Mouse (Mus musculus) C2C12 (cell line): ENCODE data around the gene R3hdm4. TPM values are rescaled to one million over a fixed set of nuclear protein-coding genes. Genes with fewer than 3 reads are reported as not detected.

Source experiments
- H3K27me3 ChIP-seq: one replicate; pipeline ENCODE4 v1.6.1; 2011; ENCODE audit not compliant: control insufficient read depth, insufficient read depth, insufficient read length
- H3K36me3 ChIP-seq: one replicate; pipeline ENCODE4 v1.6.1; 2011; ENCODE audit not compliant: control insufficient read depth, insufficient read depth
- H3K4me3 ChIP-seq: one replicate; pipeline ENCODE4 v1.5.1; 2011; ENCODE audit warnings: mild to moderate bottlenecking, control low read depth; ENCODE audit not compliant: poor library complexity, insufficient read depth, severe bottlenecking
- H3K79me2 ChIP-seq: one replicate; pipeline ENCODE4 v1.6.1; 2011; ENCODE audit not compliant: control insufficient read depth, insufficient read depth
- H3K79me3 ChIP-seq: one replicate; pipeline ENCODE4 v1.6.1; 2011; ENCODE audit warnings: low read depth, control low read depth
- H3ac ChIP-seq: one replicate; pipeline ENCODE3; 2011; ENCODE audit warnings: low read depth; ENCODE audit not compliant: control insufficient read depth, insufficient read length
- CEBPB ChIP-seq: IDR thresholded peaks from one replicate; pipeline ENCODE4 v1.6.1; 2011; ENCODE audit warnings: low read depth, mild to moderate bottlenecking, control low read depth, moderate library complexity
- CTCF ChIP-seq: IDR thresholded peaks from one replicate; pipeline ENCODE4 v1.5.1; 2011; ENCODE audit not compliant: control insufficient read depth, insufficient read depth, insufficient read length
- FOSL1 ChIP-seq: IDR thresholded peaks from one replicate; pipeline ENCODE4 v1.8.0; 2011; ENCODE audit warnings: mild to moderate bottlenecking, low read length; ENCODE audit not compliant: poor library complexity, insufficient read depth, severe bottlenecking
- MAX ChIP-seq: IDR thresholded peaks from one replicate; pipeline ENCODE4 v1.6.1; 2011; ENCODE audit warnings: mild to moderate bottlenecking, control low read depth
- MYOD1 ChIP-seq: IDR thresholded peaks from one replicate; pipeline ENCODE4 v1.6.1; 2011; ENCODE audit warnings: low read depth; ENCODE audit not compliant: control insufficient read depth, insufficient read length
- MYOG ChIP-seq: IDR thresholded peaks from one replicate; pipeline ENCODE4 v1.6.1; 2011; ENCODE audit not compliant: control insufficient read depth, insufficient read length; ENCODE audit errors: extremely low read depth
- USF1 ChIP-seq: IDR thresholded peaks from one replicate; pipeline ENCODE4 v1.6.1; 2011; ENCODE audit warnings: low read depth, mild to moderate bottlenecking, control low read depth, moderate library complexity
- polyA plus RNA-seq: library from polyadenylated mRNA; unstranded; fragments of >200 nt; fragmentation: generic; extraction: Trizol; gene quantifications from one replicate; pipeline ENCODE4 v1.2.1, GENCODE M21; 2012; ENCODE audit warnings: missing spikeins

R3hdm4 gene
- polyA plus RNA-seq, 1 experiment: 46.7 TPM

GRCm38 (mm10) chr10:79947502-79947901 lies 26.5 kb upstream of the R3hdm4 start:
- Histone ChIP-seq H3K79me2 (no peaks in the 10 kb centered on the region), H3K36me3 (no peaks in the 10 kb centered on the region), H3ac (no peak overlapping the region), H3K27me3 (no peaks in the 10 kb centered on the region), H3K4me3 (no peak overlapping the region), H3K79me3 (no peaks in the 10 kb centered on the region)
- no peak for TF ChIP-seq USF1
- no peak for TF ChIP-seq CEBPB
- no peak for TF ChIP-seq MYOG
- TF ChIP-seq MYOD1: no peak
- no peak for TF ChIP-seq FOSL1
- no peak for TF ChIP-seq CTCF
- no peak for TF ChIP-seq MAX

DNA sequence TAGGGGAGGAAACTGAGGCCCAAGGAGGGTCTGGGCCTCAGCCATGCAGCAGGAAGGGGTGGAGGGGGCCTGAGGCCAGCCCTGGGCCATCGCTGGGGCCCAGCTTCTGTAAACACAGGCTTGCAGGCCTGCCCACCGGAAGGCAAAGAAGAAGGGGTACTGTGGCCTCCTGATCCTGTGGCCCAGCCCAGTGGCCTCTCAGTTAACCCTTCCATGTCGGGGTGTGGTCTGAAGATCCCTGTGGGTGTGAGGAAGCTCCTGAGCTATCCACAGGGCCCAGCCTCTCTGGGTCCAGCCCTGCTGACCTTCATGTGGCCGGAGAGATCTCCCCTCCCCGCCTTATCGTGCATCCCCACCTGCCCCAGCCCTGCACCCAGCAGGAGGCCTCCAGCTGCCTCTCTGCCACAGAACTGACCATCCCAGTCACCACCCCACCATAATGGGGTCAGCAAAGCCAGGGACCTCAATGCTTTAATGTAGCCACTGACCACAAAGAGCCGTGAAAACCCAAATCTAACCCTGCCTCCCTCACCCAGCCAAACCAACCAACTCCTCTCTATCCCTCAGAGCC lies 25.8 kb upstream of the R3hdm4 start:
- Histone ChIP-seq H3K79me2 (no peaks in the 10 kb centered on the region), H3K79me3 (no peaks in the 10 kb centered on the region), H3ac (no peak overlapping the region), H3K36me3 (no peaks in the 10 kb centered on the region), H3K4me3 (no peak overlapping the region), H3K27me3 (no peaks in the 10 kb centered on the region)
- TF ChIP-seq MAX (no peak), MYOD1 (peak; percentile 32)

DNA sequence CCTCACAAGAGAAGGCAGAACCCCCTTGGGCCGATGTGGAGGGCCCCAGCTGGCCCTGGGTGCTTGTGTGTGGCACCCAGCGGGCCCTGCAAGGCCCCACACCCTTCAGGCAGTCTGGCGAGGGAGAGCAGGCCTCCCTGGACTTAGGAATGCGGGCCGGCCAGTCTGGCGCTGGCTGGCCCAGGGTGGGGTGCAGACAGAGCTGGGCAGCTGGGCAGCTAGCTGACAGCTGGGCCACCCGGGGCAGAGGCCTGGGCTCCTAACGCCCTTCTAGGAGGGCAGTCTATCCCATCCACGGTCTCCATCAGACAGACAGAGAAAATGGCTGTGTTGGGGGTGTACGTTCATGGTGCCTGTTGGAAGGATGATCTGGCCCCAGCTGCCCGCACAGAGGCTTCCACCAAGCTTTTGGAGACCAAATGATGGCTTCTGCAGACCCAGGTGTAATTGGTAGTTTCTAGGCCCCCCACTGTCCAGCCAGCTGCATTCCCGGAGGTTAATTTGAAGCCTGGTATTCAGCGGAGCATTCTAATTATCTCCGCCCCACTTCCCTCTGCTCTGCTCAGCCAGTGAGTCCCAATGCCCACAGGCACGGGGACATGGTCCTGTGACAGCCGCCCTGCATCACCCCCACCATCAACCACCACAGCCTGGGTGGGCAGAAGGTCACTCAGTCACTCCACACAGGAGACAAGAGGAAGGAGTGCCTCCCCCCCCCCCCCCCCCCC lies 24.7 kb upstream of the R3hdm4 start:
- H3K79me3 ChIP-seq: no peaks in the 10 kb centered on the region
- H3K4me3 ChIP-seq: no peak overlapping the region
- no peak overlapping the region for H3ac ChIP-seq
- no peaks in the 10 kb centered on the region for H3K27me3 ChIP-seq
- TF ChIP-seq USF1 (no peak), MYOD1 (peak; percentile 35), CTCF (no peak), MAX (no peak), FOSL1 (no peak)
- no peaks in the 10 kb centered on the region for H3K36me3 ChIP-seq
- H3K79me2 ChIP-seq: no peaks in the 10 kb centered on the region

DNA sequence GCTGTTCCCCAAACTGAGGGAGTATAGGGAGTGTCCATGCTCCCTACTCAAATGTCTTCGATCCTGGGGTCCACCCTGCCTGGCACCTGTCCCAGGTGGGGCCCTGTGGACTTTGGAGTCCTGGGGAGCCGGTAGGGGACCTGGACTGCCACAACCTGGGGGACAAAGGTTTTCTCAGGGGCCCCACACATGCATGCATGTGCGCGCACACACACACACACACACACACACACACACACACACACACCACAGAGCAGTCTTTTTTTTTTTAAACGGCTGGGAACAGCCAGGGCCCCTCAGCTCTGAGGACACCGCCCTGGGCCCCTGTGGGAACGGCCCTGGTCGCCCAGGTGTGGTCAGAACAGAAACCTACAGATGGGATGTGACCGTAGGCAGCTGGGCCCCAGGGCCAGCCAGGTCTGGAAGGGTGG lies 22.5 kb upstream of the R3hdm4 start:
- TF ChIP-seq CTCF (no peak), MYOG (no peak), FOSL1 (no peak), MAX (no peak), MYOD1 (no peak), CEBPB (no peak), USF1 (no peak)
- Histone ChIP-seq H3K79me2 (no peaks in the 10 kb centered on the region), H3K79me3 (no peaks in the 10 kb centered on the region), H3ac (no peak overlapping the region), H3K4me3 (no peak overlapping the region), H3K27me3 (no peaks in the 10 kb centered on the region), H3K36me3 (no peaks in the 10 kb centered on the region)

GRCm38 (mm10) chr10:79942988-79943387 lies 22.0 kb upstream of the R3hdm4 start:
- Histone ChIP-seq H3K79me2 (no peaks in the 10 kb centered on the region), H3K27me3 (no peaks in the 10 kb centered on the region), H3K79me3 (no peaks in the 10 kb centered on the region), H3ac (no peak overlapping the region), H3K36me3 (no peaks in the 10 kb centered on the region), H3K4me3 (no peak overlapping the region)
- TF ChIP-seq USF1 (no peak), CEBPB (no peak), CTCF (no peak), MAX (no peak), MYOG (no peak), MYOD1 (no peak), FOSL1 (no peak)

DNA sequence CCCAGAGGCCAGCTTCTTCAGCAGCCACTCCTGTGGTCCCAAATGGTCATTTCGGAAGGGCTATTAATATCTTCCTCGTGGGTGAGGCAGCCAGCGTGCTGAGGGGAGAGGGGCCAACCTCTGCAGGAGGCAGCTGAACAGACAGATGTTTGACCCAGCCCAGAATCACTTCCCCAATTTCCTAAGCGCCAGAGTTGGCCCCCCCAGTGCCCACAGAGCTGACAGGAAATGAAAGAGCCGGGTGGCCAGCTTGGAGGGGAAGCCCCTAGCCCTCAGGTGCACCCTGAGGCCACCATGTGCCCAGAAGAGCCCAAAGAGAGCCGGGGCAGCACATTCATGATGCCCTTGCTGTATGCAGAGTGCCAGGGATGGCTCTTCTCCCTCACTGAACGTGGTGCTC lies 19.7 kb upstream of the R3hdm4 start:
- Histone ChIP-seq H3K36me3 (no peaks in the 10 kb centered on the region), H3K4me3 (no peak overlapping the region), H3K27me3 (no peaks in the 10 kb centered on the region), H3ac (no peak overlapping the region), H3K79me2 (no peaks in the 10 kb centered on the region), H3K79me3 (no peaks in the 10 kb centered on the region)
- TF ChIP-seq MYOD1 (no peak), CEBPB (no peak), CTCF (no peak), USF1 (no peak), FOSL1 (no peak), MAX (no peak), MYOG (no peak)
